Mouse (Mus musculus): ENCODE data around the gene Aurkc. TPM values are rescaled to one million over a fixed set of nuclear protein-coding genes. Genes with fewer than 3 reads are reported as not detected.
"Not testable (repeated sequence)": the region's sequence is repeated elsewhere in the genome, so short reads cannot be mapped to it uniquely, and the experiment has no call there.

Aurkc gene
- polyA plus RNA-seq (2015; fragmentation: Nextera tagmentation; extraction: Ambion mirVana) = not detected in 2 replicates

GRCm38 (mm10) chr7:6995251-6995650 lies at the start of gene Aurkc:
Aurkc (plus strand) TSS chr7:6995300.
- WGBS = 77% methylated on average over 11 of the region's 11 CpGs

GRCm38 (mm10) chr7:6948061-6948460 lies 47.0 kb upstream of the Aurkc start:
- WGBS = 89% methylated on average over 20 of the region's 20 CpGs
- not testable (repeated sequence) for ATAC-seq (ENCODE audit: borderline replicate concordance, extremely low read depth, low FRiP score, low TSS enrichment); H3K27ac ChIP-seq; H3K9me3 ChIP-seq; H3K4me3 ChIP-seq; H3K27me3 ChIP-seq; H3K9ac ChIP-seq; H3K4me2 ChIP-seq; H3K36me3 ChIP-seq; H3K4me1 ChIP-seq

More at GRCm38 (mm10) chr7:6995251-6995650, at the start of gene Aurkc:
- H3K4me1 ChIP-seq; ATAC-seq (ENCODE audit: borderline replicate concordance, extremely low read depth, low FRiP score, low TSS enrichment); H3K27me3 ChIP-seq; H3K27ac ChIP-seq; H3K9ac ChIP-seq; H3K4me2 ChIP-seq; H3K4me3 ChIP-seq; H3K9me3 ChIP-seq; H3K36me3 ChIP-seq: not testable (repeated sequence)

DNA sequence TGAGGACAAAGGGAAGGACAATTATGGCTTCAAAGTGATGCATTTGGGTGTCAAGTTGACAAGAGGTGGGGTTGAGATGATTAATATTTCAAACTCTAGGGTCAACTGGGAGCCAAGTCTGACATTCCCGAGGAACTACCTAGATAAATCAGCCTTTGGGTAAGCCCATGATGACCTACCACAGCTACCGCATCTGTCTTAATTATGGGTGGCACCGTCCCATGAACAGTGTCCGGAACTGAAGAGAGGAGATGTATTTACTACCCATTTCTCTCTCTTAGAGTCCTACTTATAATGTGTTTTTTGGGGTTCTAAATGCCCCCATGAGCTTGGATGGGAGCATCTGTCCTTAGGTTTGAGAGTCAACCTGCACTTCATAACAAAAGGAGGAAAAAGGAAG lies 38.5 kb upstream of the Aurkc start:
- no peaks in the 10 kb centered on the region for H3K4me1 ChIP-seq

GRCm38 (mm10) chr7:6958574-6958973 lies 36.5 kb upstream of the Aurkc start:
- Histone ChIP-seq H3K27me3 (no peaks in the 10 kb centered on the region), H3K27ac (no peak overlapping the region), H3K4me2 (no peak overlapping the region), H3K9me3 (no peaks in the 10 kb centered on the region), H3K9ac (no peak overlapping the region), H3K36me3 (no peaks in the 10 kb centered on the region), H3K4me1 (no peaks in the 10 kb centered on the region), H3K4me3 (no peak overlapping the region)
- WGBS = 87% methylated on average over 1 of the region's 1 CpGs
- ATAC-seq (ENCODE audit: borderline replicate concordance, extremely low read depth, low FRiP score, low TSS enrichment) = no peak

More for the DNA sequence above, 38.5 kb upstream of the Aurkc start:
- 69% methylated on average over 4 of the region's 4 CpGs for WGBS
- no peak overlapping the region for H3K27ac ChIP-seq
- no peaks in the 10 kb centered on the region for H3K27me3 ChIP-seq
- ATAC-seq (ENCODE audit: borderline replicate concordance, extremely low read depth, low FRiP score, low TSS enrichment) = no peak
- H3K9me3 ChIP-seq = no peaks in the 10 kb centered on the region
- no peaks in the 10 kb centered on the region for H3K36me3 ChIP-seq
- no peak overlapping the region for H3K4me2 ChIP-seq
- H3K4me3 ChIP-seq = no peak overlapping the region
- H3K9ac ChIP-seq = no peak overlapping the region

DNA sequence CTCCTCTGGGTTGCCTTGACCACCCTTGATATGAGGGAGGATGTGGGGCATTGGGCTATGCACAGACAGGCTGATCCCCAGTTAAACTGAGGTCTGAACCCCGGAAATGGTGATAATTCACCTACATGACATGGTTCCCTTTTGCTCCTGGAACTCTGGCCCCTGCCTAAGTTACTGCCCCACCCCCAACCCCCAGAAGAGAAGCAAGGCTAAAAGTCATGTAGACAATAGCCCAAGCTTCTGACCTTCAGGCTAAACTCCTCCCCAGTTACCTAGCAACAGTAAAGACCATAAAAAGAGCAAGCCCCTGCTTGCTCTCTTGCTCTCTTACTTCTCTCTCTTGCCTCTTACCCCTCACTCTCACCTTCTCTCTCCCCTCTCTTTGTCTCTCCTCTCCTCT lies 21.5 kb upstream of the Aurkc start:
- Histone ChIP-seq H3K36me3 (no peaks in the 10 kb centered on the region), H3K9ac (no peak overlapping the region), H3K4me1 (no peaks in the 10 kb centered on the region), H3K9me3 (no peaks in the 10 kb centered on the region), H3K4me2 (no peak overlapping the region), H3K4me3 (no peak overlapping the region), H3K27ac (no peak overlapping the region), H3K27me3 (no peaks in the 10 kb centered on the region)
- 94% methylated on average over 1 of the region's 1 CpGs for WGBS
- no peak for ATAC-seq (ENCODE audit: borderline replicate concordance, extremely low read depth, low FRiP score, low TSS enrichment)

GRCm38 (mm10) chr7:6976890-6977289 lies 18.2 kb upstream of the Aurkc start:
- H3K36me3 ChIP-seq = no peaks in the 10 kb centered on the region
- no peak overlapping the region for H3K27ac ChIP-seq
- H3K27me3 ChIP-seq = no peaks in the 10 kb centered on the region
- WGBS = 90% methylated on average over 19 of the region's 19 CpGs
- H3K9ac ChIP-seq = no peak overlapping the region
- H3K4me2 ChIP-seq = no peak overlapping the region
- H3K4me3 ChIP-seq = no peak overlapping the region
- H3K9me3 ChIP-seq = no peaks in the 10 kb centered on the region
- no peak for ATAC-seq (ENCODE audit: borderline replicate concordance, extremely low read depth, low FRiP score, low TSS enrichment)
- no peaks in the 10 kb centered on the region for H3K4me1 ChIP-seq

DNA sequence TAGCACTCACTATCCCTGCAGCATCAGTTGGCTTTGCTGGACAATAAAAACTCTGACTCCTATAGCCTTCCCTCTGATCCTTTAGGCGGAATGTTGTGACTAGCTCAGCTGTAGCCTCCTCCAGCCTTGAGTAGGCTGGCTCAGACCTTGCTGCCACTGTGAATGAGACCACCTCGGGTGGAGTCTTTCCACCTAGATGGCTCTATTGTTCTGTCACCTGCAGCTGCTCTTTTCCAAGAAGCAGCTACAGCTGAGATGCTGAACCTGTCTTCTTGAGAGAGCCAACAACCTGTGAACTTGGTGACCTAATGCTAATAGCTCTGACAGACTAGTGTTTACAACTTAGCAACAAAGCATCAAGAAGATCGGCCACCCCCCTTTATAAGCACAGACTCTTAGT lies 3.8 kb downstream of the Aurkc start:
- 38% methylated on average over 3 of the region's 3 CpGs for WGBS
- ATAC-seq (ENCODE audit: borderline replicate concordance, extremely low read depth, low FRiP score, low TSS enrichment); H3K36me3 ChIP-seq; H3K4me2 ChIP-seq; H3K4me3 ChIP-seq; H3K27me3 ChIP-seq; H3K27ac ChIP-seq; H3K4me1 ChIP-seq; H3K9ac ChIP-seq; H3K9me3 ChIP-seq: not testable (repeated sequence)

GRCm38 (mm10) chr7:7005441-7005840 lies 10.3 kb downstream of the Aurkc start:
- not testable (repeated sequence) for ATAC-seq (ENCODE audit: borderline replicate concordance, extremely low read depth, low FRiP score, low TSS enrichment)
- 63% methylated on average over 5 of the region's 5 CpGs for WGBS

GRCm38 (mm10) chr7:7027445-7027844 lies 32.3 kb downstream of the Aurkc start:
- no peak overlapping the region for H3K4me2 ChIP-seq
- H3K9me3 ChIP-seq = no peaks in the 10 kb centered on the region
- no peaks in the 10 kb centered on the region for H3K36me3 ChIP-seq
- H3K27me3 ChIP-seq = no peaks in the 10 kb centered on the region
- no peak overlapping the region for H3K9ac ChIP-seq
- no peaks in the 10 kb centered on the region for H3K4me1 ChIP-seq
- H3K27ac ChIP-seq = no peak overlapping the region
- ATAC-seq (ENCODE audit: borderline replicate concordance, extremely low read depth, low FRiP score, low TSS enrichment) = no peak
- H3K4me3 ChIP-seq = no peak overlapping the region

More at GRCm38 (mm10) chr7:7005441-7005840, 10.3 kb downstream of the Aurkc start:
- not testable (repeated sequence) for H3K36me3 ChIP-seq, H3K9ac ChIP-seq, H3K4me1 ChIP-seq, H3K27ac ChIP-seq, H3K4me2 ChIP-seq, H3K9me3 ChIP-seq, H3K27me3 ChIP-seq, H3K4me3 ChIP-seq

DNA sequence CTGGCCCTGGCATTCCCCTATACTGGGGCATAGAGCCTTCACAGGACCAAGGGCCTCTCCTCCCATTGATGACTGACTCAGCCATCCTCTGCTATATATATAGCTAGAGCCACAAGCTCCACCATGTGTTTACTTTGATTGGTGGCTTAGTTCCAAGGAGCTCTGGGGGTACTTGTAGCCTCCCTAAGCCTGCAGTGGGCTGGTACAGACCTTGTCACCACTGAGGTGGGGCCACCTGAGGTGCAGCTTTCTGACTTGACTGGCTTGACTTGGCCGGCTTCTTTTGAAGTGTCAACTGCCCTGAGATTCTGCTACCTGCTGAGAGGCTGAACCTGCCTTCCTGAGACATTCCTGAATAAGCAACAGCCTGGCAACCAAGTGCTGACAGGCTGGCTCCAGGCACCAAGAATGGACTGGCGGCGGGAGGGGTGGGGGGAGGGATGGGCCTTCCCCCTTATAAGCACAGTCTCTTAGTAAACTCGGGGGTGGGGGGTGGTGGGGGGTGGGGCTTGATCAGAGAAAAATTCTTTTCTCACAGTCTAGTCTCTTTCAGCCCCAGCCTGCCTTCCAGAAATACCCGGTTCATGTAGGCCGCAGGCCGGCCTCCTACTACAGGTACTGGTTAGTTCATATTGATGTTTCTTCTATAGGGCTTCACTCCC lies 54.7 kb downstream of the Aurkc start:
- not testable (repeated sequence) for H3K9ac ChIP-seq, H3K4me1 ChIP-seq, H3K27ac ChIP-seq, H3K36me3 ChIP-seq, H3K9me3 ChIP-seq, H3K27me3 ChIP-seq, H3K4me2 ChIP-seq, H3K4me3 ChIP-seq
- WGBS = 50% methylated on average over 7 of the region's 7 CpGs
- peak; percentile 67; the same call in 1 of the 2 replicates for ATAC-seq (ENCODE audit: borderline replicate concordance, extremely low read depth, low FRiP score, low TSS enrichment)

Other genes starting within 250 kb of the Aurkc start
- 12.0 and 13.0 TPM in 2 replicates for gene Zfp954, start 126.2 kb downstream of the Aurkc start, polyA plus RNA-seq (2015; fragmentation: Nextera tagmentation; extraction: Ambion mirVana)
- 2.1 and 2.2 TPM in 2 replicates for gene Zfp773, start 141.5 kb downstream of the Aurkc start, polyA plus RNA-seq (2015; fragmentation: Nextera tagmentation; extraction: Ambion mirVana)
- 2.4 and 3.1 TPM in 2 replicates for gene Zfp418, start 176.0 kb downstream of the Aurkc start, polyA plus RNA-seq (2015; fragmentation: Nextera tagmentation; extraction: Ambion mirVana)
- gene Zfp772, start 214.7 kb downstream of the Aurkc start, polyA plus RNA-seq (2015; fragmentation: Nextera tagmentation; extraction: Ambion mirVana) = 7.6 and 8.6 TPM in 2 replicates